Mouse (Mus musculus): ENCODE measurements around the gene Podnl1. TPM values are rescaled to one million over a fixed set of nuclear protein-coding genes. Genes with fewer than 3 reads are reported as not detected.

Gene Podnl1
- polyA plus RNA-seq (2012; ENCODE audit: insufficient read depth, insufficient read length, low replicate concordance, missing spikeins): not detected in 2 replicates

DNA sequence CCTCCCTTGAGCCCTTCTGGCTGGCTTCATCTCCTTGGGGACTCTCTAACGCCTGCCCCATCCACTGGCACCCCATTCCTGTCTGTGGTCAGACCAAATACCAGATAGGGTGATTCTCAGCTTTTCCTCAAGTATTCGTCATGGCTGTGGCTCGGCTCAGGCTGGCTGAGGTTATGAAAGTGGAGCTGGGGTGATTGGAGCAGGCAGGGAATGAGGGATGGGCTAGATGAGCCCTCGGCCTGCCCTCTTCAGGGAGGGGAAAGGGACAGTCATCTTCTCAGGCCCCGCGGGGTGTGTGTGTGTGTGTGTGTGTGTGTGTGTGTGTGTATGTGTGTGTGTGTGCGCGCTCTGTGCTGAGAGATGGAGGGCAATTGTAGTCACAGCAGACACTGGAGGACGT lies at the start of gene Podnl1:
TSS of gene Podnl1 (plus strand) at position 334 of the 400 bp plus-strand sequence.
- no peak within 1 kb of the TSS for H3K27ac ChIP-seq (ENCODE audit: insufficient read depth, low read depth, low read length)
- WGBS: 70% methylated on average over 9 of the region's 9 CpGs

DNA sequence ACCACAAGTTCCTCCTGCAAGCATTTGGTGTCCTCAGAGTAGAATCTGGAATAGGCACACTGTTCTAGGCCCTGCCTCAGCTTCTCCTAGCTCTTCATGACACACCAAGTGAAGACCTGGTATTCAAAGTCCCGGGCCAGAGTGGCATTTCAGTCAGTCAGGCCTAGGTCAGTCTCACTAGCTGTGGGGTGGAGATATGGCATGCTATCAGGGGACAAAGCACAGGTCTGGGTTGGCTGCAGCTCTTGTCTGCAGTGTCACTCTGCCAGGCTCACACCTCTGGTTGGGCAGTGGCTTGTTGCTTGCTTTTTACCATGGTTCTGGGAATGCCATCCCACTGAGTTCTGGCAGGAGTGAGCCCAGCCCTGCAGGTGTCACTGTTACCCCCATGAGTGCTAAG lies 49.4 kb upstream of the Podnl1 start:
- Histone ChIP-seq H3K4me1 (ENCODE audit: control insufficient read depth, insufficient read depth, low read length) (peaks cover 49% of the 10 kb centered on the region), H3K4me3 (ENCODE audit: insufficient read depth, low read depth, low read length) (no peak overlapping the region), H3K27ac (ENCODE audit: insufficient read depth, low read depth, low read length) (no peak overlapping the region)
- TF ChIP-seq CTCF (IDR thresholded peaks at IDR 0.05; ENCODE audit: insufficient read depth, low read depth, low read length) (no peak), POLR2A (IDR thresholded peaks at IDR 0.05; ENCODE audit: insufficient read depth, low read depth, low read length) (no peak)
- 92% methylated on average over 1 of the region's 1 CpGs for WGBS

More for the DNA sequence above, at the start of gene Podnl1:
- TF ChIP-seq POLR2A (IDR thresholded peaks at IDR 0.05; ENCODE audit: insufficient read depth, low read depth, low read length) (no peak), CTCF (IDR thresholded peaks at IDR 0.05; ENCODE audit: insufficient read depth, low read depth, low read length) (no peak)
- Histone ChIP-seq H3K4me1 (ENCODE audit: control insufficient read depth, insufficient read depth, low read length) (peaks cover under 1% of the 10 kb centered on the region; the same call in 1 of the 2 replicates), H3K4me3 (ENCODE audit: insufficient read depth, low read depth, low read length) (no peak within 1 kb of the TSS)

DNA sequence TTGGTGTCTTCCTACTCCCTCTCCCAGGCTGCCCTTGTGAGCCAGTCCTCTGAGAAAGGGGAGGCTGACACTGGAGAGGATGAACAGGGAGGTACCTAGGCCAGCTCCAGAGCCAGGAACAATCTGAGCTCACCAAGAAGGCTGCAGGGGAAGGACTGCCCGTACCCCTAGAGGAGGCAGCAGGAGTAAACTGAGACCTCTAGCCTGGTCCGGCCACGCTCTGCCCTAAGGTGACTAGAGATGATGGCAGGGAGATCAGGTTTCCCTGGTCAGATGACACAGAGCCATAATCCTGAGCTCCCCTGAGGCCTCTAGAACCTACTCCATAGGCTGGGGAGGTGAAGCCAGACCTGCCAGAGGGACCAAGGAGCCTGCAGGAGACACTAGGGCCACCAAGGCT lies 48.9 kb upstream of the Podnl1 start:
- peaks cover 45% of the 10 kb centered on the region for H3K4me1 ChIP-seq (ENCODE audit: control insufficient read depth, insufficient read depth, low read length)
- TF ChIP-seq POLR2A (IDR thresholded peaks at IDR 0.05; ENCODE audit: insufficient read depth, low read depth, low read length) (no peak), CTCF (IDR thresholded peaks at IDR 0.05; ENCODE audit: insufficient read depth, low read depth, low read length) (no peak)
- 91% methylated on average over 3 of the region's 3 CpGs for WGBS
- no peak overlapping the region for H3K4me3 ChIP-seq (ENCODE audit: insufficient read depth, low read depth, low read length)
- no peak overlapping the region for H3K27ac ChIP-seq (ENCODE audit: insufficient read depth, low read depth, low read length)

GRCm38 (mm10) chr8:84079206-84079605 lies 46.6 kb upstream of the Podnl1 start:
- H3K4me3 ChIP-seq (ENCODE audit: insufficient read depth, low read depth, low read length): no peak overlapping the region
- TF ChIP-seq POLR2A (IDR thresholded peaks at IDR 0.05; ENCODE audit: insufficient read depth, low read depth, low read length) (no peak), CTCF (IDR thresholded peaks at IDR 0.05; ENCODE audit: insufficient read depth, low read depth, low read length) (no peak)
- no peak overlapping the region for H3K27ac ChIP-seq (ENCODE audit: insufficient read depth, low read depth, low read length)
- peaks cover 28% of the 10 kb centered on the region for H3K4me1 ChIP-seq (ENCODE audit: control insufficient read depth, insufficient read depth, low read length)
- 85% methylated on average over 5 of the region's 5 CpGs for WGBS

DNA sequence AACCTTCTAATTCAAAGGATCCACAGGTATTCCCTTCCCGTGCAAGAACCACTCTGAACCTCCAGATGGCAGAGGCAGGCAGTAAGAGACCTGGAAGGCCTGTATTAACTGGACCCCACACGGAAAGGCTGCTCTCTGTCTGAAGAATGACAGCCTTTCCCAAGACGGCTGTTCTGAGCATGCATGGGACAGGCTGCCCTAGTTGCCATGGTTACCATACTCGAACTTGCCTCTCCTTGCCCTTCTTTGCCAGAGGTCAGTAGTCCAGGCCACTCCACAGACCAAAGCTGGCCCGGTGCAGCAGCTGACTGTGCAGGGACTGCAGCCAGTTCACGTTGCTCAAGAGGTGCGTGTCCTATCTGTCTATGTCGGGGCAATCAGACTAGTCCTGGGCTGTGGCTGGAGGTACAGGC lies 42.0 kb upstream of the Podnl1 start:
- 51% methylated on average over 8 of the region's 8 CpGs for WGBS
- no peak for TF ChIP-seq POLR2A (IDR thresholded peaks at IDR 0.05; ENCODE audit: insufficient read depth, low read depth, low read length)
- no peak for TF ChIP-seq CTCF (IDR thresholded peaks at IDR 0.05; ENCODE audit: insufficient read depth, low read depth, low read length)

GRCm38 (mm10) chr8:84084341-84085115 lies 41.3 kb upstream of the Podnl1 start:
- Histone ChIP-seq H3K4me3 (ENCODE audit: insufficient read depth, low read depth, low read length) (no peak overlapping the region), H3K4me1 (ENCODE audit: control insufficient read depth, insufficient read depth, low read length) (peaks cover 20% of the 10 kb centered on the region), H3K27ac (ENCODE audit: insufficient read depth, low read depth, low read length) (no peak overlapping the region)
- no peak for TF ChIP-seq POLR2A (IDR thresholded peaks at IDR 0.05; ENCODE audit: insufficient read depth, low read depth, low read length)
- TF ChIP-seq CTCF (IDR thresholded peaks at IDR 0.05; ENCODE audit: insufficient read depth, low read depth, low read length): no peak
- 55% methylated on average over 41 of the region's 42 CpGs for WGBS

More for the DNA sequence above, 42.0 kb upstream of the Podnl1 start:
- Histone ChIP-seq H3K4me3 (ENCODE audit: insufficient read depth, low read depth, low read length) (no peak overlapping the region), H3K4me1 (ENCODE audit: control insufficient read depth, insufficient read depth, low read length) (peaks cover 20% of the 10 kb centered on the region), H3K27ac (ENCODE audit: insufficient read depth, low read depth, low read length) (no peak overlapping the region)

DNA sequence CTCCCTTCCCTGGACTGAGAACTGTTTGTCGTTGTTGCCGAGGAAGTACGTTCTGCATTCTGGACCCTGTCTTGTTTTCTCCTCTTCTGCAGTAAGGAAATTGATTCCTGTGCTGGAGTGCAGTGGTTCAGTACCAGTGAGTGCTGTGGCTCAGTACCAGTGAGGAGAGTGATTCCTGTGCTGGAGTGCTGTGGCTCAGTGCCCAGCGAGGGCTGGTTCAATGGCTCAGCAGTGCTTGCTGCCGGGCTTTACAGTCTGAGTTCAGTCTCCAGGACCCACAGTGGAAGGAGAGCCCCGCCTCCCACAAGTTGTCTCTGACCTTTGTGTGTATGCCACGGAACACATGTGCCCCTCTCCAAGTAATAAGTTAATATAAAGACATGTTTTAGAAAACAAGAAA lies 38.6 kb upstream of the Podnl1 start:
- TF ChIP-seq CTCF (IDR thresholded peaks at IDR 0.05; ENCODE audit: insufficient read depth, low read depth, low read length) (no peak), POLR2A (IDR thresholded peaks at IDR 0.05; ENCODE audit: insufficient read depth, low read depth, low read length) (no peak)
- Histone ChIP-seq H3K4me3 (ENCODE audit: insufficient read depth, low read depth, low read length) (no peak overlapping the region), H3K4me1 (ENCODE audit: control insufficient read depth, insufficient read depth, low read length) (peaks cover 28% of the 10 kb centered on the region), H3K27ac (ENCODE audit: insufficient read depth, low read depth, low read length) (no peak overlapping the region)
- 90% methylated on average over 7 of the region's 7 CpGs for WGBS

DNA sequence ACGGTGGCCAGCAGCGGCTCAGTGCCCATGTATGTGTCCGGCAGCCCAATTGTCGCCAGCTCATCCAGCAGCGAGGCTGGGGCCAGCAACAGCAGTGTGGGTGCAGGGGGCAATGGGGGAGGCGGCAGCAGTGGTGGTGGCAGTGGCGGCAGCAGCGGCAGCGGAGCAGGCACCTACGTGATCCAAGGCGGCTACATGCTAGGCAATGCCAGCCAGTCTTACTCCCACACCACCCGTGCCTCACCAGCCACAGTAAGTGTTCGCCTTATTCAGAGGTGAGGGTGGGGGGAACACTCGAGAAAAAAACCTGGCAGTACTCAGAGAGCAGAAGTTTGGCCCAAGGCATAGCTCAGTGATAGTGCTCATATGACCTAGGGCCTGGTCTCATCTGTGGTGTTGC lies 38.0 kb upstream of the Podnl1 start:
- Histone ChIP-seq H3K4me1 (ENCODE audit: control insufficient read depth, insufficient read depth, low read length) (peaks cover 28% of the 10 kb centered on the region), H3K27ac (ENCODE audit: insufficient read depth, low read depth, low read length) (no peak overlapping the region), H3K4me3 (ENCODE audit: insufficient read depth, low read depth, low read length) (no peak overlapping the region)
- TF ChIP-seq POLR2A (IDR thresholded peaks at IDR 0.05; ENCODE audit: insufficient read depth, low read depth, low read length) (no peak), CTCF (IDR thresholded peaks at IDR 0.05; ENCODE audit: insufficient read depth, low read depth, low read length) (no peak)
- WGBS: 81% methylated on average over 14 of the region's 14 CpGs

- Histone ChIP-seq H3K4me3 (ENCODE audit: insufficient read depth, low read depth, low read length) (no peak overlapping the region), H3K27ac (ENCODE audit: insufficient read depth, low read depth, low read length) (no peak overlapping the region), H3K4me1 (ENCODE audit: control insufficient read depth, insufficient read depth, low read length) (peaks cover 26% of the 10 kb centered on the region)
- WGBS: 50% methylated on average over 9 of the region's 9 CpGs
- TF ChIP-seq CTCF (IDR thresholded peaks at IDR 0.05; ENCODE audit: insufficient read depth, low read depth, low read length) (no peak), POLR2A (IDR thresholded peaks at IDR 0.05; ENCODE audit: insufficient read depth, low read depth, low read length) (no peak)
Observed at GRCm38 (mm10) chr8:84089277-84089676, 36.5 kb upstream of the Podnl1 start.

All from olfactory bulb, adult 2 months (tissue).